Mouse (Mus musculus): ENCODE results near the gene Gm6164.
"Not testable (repeated sequence)": the region's sequence is repeated elsewhere in the genome, so short reads cannot be mapped to it uniquely, and the experiment has no call there.

DNA sequence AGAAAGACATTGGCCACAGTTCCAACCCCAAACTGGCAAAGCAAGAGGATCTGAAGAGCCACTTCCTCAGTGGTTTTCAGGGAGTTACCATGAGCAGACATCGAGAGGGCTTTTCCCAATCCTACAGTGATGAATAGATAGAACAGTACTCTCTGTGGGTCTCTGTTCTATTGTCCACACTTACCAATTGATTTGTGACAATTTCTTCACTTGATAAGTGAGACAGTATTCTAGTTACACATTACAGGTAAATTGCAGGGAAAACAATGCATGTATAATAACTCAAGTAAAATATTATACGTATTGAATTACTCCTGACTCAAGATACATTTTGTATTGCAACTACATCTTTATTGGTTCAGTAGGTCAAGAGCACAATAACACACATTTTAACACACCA, at the start of gene Gm6164:
- not testable (repeated sequence) for TF ChIP-seq CTCF (IDR thresholded peaks at IDR 0.05; ENCODE audit: borderline replicate concordance, control insufficient read depth, extremely low read depth, insufficient read depth, low read length, poor library complexity); POLR2A (IDR thresholded peaks at IDR 0.05; ENCODE audit: control insufficient read depth, extremely low read depth, insufficient read depth, low read length, poor library complexity)

All from thymus, adult 2 months (tissue).